Mouse (Mus musculus): Measurements from ENCODE around the gene Ago4. TPM values are rescaled to one million over a fixed set of nuclear protein-coding genes. Genes with fewer than 3 reads are reported as not detected.

Gene Ago4
- polyA plus RNA-seq, 1 experiment from 2014 or later: 0.65 TPM

- H3K9me3 ChIP-seq: no peaks in the 10 kb centered on the region
- H3K36me3 ChIP-seq: no peaks in the 10 kb centered on the region
- H3K4me1 ChIP-seq: no peaks in the 10 kb centered on the region
- DNase-seq (ENCODE audit: low spot score): no peak
- H3K4me3 ChIP-seq: no peak overlapping the region
- WGBS: 78% methylated on average over 1 of the region's 1 CpGs
- no peak overlapping the region for H3K27ac ChIP-seq
- H3K27me3 ChIP-seq (ENCODE audit: insufficient read depth, poor library complexity, severe bottlenecking): no peaks in the 10 kb centered on the region
Observed at GRCm38 (mm10) chr4:126486217-126486616, 47.1 kb downstream of the Ago4 start.

- no peak for DNase-seq (ENCODE audit: low spot score)
- no peaks in the 10 kb centered on the region for H3K9me3 ChIP-seq
- WGBS: 61% methylated on average over 2 of the region's 2 CpGs
- no peaks in the 10 kb centered on the region for H3K36me3 ChIP-seq
- no peaks in the 10 kb centered on the region for H3K27me3 ChIP-seq (ENCODE audit: insufficient read depth, poor library complexity, severe bottlenecking)
- H3K4me3 ChIP-seq: no peak overlapping the region
- H3K27ac ChIP-seq: no peak overlapping the region
- 0 out of 2 replicates have a peak, but pooled peaks cover 5% of the 10 kb centered on the region for H3K4me1 ChIP-seq
Observed at GRCm38 (mm10) chr4:126485065-126485464, 48.2 kb downstream of the Ago4 start.

GRCm38 (mm10) chr4:126483874-126484273, 49.4 kb downstream of the Ago4 start:
- 78% methylated on average over 3 of the region's 3 CpGs for WGBS
- no peak overlapping the region for H3K27ac ChIP-seq
- H3K27me3 ChIP-seq (ENCODE audit: insufficient read depth, poor library complexity, severe bottlenecking): no peaks in the 10 kb centered on the region
- H3K4me3 ChIP-seq: no peak overlapping the region
- no peak for DNase-seq (ENCODE audit: low spot score)
- no peaks in the 10 kb centered on the region for H3K9me3 ChIP-seq
- H3K36me3 ChIP-seq: no peaks in the 10 kb centered on the region
- H3K4me1 ChIP-seq: 0 out of 2 replicates have a peak, but pooled peaks cover 6% of the 10 kb centered on the region

- no peaks in the 10 kb centered on the region for H3K36me3 ChIP-seq
- no peaks in the 10 kb centered on the region for H3K27me3 ChIP-seq (ENCODE audit: insufficient read depth, poor library complexity, severe bottlenecking)
- H3K4me3 ChIP-seq: no peak overlapping the region
- no peak overlapping the region for H3K27ac ChIP-seq
- 0 out of 2 replicates have a peak, but pooled peaks cover 6% of the 10 kb centered on the region for H3K4me1 ChIP-seq
- H3K9me3 ChIP-seq: no peaks in the 10 kb centered on the region
- DNase-seq (ENCODE audit: low spot score): no peak
- 76% methylated on average over 12 of the region's 12 CpGs for WGBS
Observed at GRCm38 (mm10) chr4:126482951-126483350, 50.3 kb downstream of the Ago4 start.

- Histone ChIP-seq H3K27ac (no peak overlapping the region), H3K4me1 (0 out of 2 replicates have a peak, but pooled peaks cover 6% of the 10 kb centered on the region), H3K27me3 (ENCODE audit: insufficient read depth, poor library complexity, severe bottlenecking) (no peaks in the 10 kb centered on the region), H3K36me3 (no peaks in the 10 kb centered on the region), H3K9me3 (no peaks in the 10 kb centered on the region), H3K4me3 (no peak overlapping the region)
- 87% methylated on average over 5 of the region's 5 CpGs for WGBS
- peak; percentile 19 for DNase-seq (ENCODE audit: low spot score)
Observed at GRCm38 (mm10) chr4:126481461-126481860, 51.8 kb downstream of the Ago4 start.

DNA sequence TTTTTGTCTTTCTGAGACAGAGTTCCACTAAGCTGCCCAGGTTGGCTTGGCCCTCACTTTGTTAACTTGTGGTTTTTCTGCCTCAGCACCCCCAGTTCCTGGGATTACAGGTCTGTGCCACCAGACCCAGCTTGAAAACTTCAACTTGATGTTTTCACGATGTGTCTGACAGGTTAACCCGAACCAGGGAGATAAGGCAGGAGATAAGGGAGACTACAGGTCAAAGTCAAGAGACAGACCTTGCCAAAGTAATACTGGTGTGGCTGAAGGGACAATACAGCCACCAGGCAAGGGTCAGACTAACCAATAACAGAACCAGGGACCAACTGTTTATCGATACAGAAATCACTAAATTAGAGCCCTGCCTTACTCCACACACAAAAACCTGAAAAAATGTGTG, 53.0 kb downstream of the Ago4 start:
- WGBS: 43% methylated on average over 3 of the region's 3 CpGs
- H3K27me3 ChIP-seq (ENCODE audit: insufficient read depth, poor library complexity, severe bottlenecking): no peaks in the 10 kb centered on the region
- peak; percentile 36 for DNase-seq (ENCODE audit: low spot score)
- 0 out of 2 replicates have a peak, but pooled peaks cover 6% of the 10 kb centered on the region for H3K4me1 ChIP-seq
- no peaks in the 10 kb centered on the region for H3K9me3 ChIP-seq
- H3K36me3 ChIP-seq: no peaks in the 10 kb centered on the region
- H3K4me3 ChIP-seq: no peak overlapping the region
- no peak overlapping the region for H3K27ac ChIP-seq

DNA sequence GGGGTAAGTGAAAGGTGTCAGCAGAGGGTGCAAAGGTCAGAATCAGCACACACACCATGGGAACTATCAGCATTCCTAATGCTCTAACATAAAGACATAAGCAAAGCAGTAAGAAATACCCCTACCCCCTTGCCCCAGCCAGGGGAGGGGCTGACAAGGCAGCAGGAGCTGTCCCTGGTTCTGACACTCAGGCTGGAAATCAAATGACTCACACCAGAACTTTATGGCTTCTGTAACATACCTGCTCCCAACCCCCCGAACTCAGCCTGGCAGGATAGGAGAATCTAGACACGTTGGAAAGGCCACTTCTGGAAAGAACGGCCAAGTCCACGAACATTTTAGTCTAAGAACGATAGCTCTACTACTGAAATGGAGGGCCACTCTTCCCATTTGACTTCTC, 60.2 kb downstream of the Ago4 start:
- H3K4me1 ChIP-seq: peaks cover 8% of the 10 kb centered on the region; the same call in 1 of the 2 replicates
- no peaks in the 10 kb centered on the region for H3K9me3 ChIP-seq
- 36% methylated on average over 5 of the region's 5 CpGs for WGBS
- H3K27ac ChIP-seq: no peak overlapping the region
- H3K36me3 ChIP-seq: no peaks in the 10 kb centered on the region
- DNase-seq (ENCODE audit: low spot score): peak; percentile 70
- no peaks in the 10 kb centered on the region for H3K27me3 ChIP-seq (ENCODE audit: insufficient read depth, poor library complexity, severe bottlenecking)
- H3K4me3 ChIP-seq: no peak overlapping the region

- WGBS: 71% methylated on average over 1 of the region's 1 CpGs
- no peak for DNase-seq (ENCODE audit: low spot score)
Observed at GRCm38 (mm10) chr4:126469334-126469733, 63.9 kb downstream of the Ago4 start.

GRCm38 (mm10) chr4:126468925-126469324, 64.3 kb downstream of the Ago4 start:
- peak overlapping the region; percentile 95 for H3K4me3 ChIP-seq
- peak overlapping the region; percentile 94; the same call in 1 of the 2 replicates for H3K27ac ChIP-seq
- no peaks in the 10 kb centered on the region for H3K36me3 ChIP-seq
- DNase-seq (ENCODE audit: low spot score): no peak
- no peaks in the 10 kb centered on the region for H3K9me3 ChIP-seq
- no peaks in the 10 kb centered on the region for H3K27me3 ChIP-seq (ENCODE audit: insufficient read depth, poor library complexity, severe bottlenecking)
- H3K4me1 ChIP-seq: peaks cover 44% of the 10 kb centered on the region
- 5% methylated on average over 8 of the region's 8 CpGs for WGBS

More at GRCm38 (mm10) chr4:126469334-126469733, 63.9 kb downstream of the Ago4 start:
- Histone ChIP-seq H3K27ac (no peak overlapping the region), H3K4me1 (peaks cover 41% of the 10 kb centered on the region), H3K36me3 (no peaks in the 10 kb centered on the region), H3K27me3 (ENCODE audit: insufficient read depth, poor library complexity, severe bottlenecking) (no peaks in the 10 kb centered on the region), H3K9me3 (no peaks in the 10 kb centered on the region), H3K4me3 (no peak overlapping the region)

- H3K4me3 ChIP-seq: peak within 1 kb of the TSS; percentile 95
- peak; percentile 96 for DNase-seq (ENCODE audit: low spot score)
Observed at GRCm38 (mm10) chr4:126468285-126468901, 64.9 kb downstream of the Ago4 start, which contains the start of gene Ago1. Ago1 (minus strand) TSS chr4:126468583.

GRCm38 (mm10) chr4:126467721-126468284, 65.5 kb downstream of the Ago4 start:
- Histone ChIP-seq H3K4me3 (peak overlapping the region; percentile 95), H3K4me1 (peaks cover 48% of the 10 kb centered on the region), H3K27me3 (ENCODE audit: insufficient read depth, poor library complexity, severe bottlenecking) (no peaks in the 10 kb centered on the region), H3K36me3 (no peaks in the 10 kb centered on the region), H3K27ac (peak overlapping the region; percentile 94), H3K9me3 (no peaks in the 10 kb centered on the region)
- peak; percentile 90 for DNase-seq (ENCODE audit: low spot score)
- under 1% methylated on average over 25 of the region's 25 CpGs for WGBS

More at GRCm38 (mm10) chr4:126468285-126468901, 64.9 kb downstream of the Ago4 start, which contains the start of gene Ago1:
- Histone ChIP-seq H3K27me3 (ENCODE audit: insufficient read depth, poor library complexity, severe bottlenecking) (no peaks in the 10 kb centered on the region), H3K4me1 (peaks cover 48% of the 10 kb centered on the region), H3K27ac (peak within 1 kb of the TSS; percentile 94), H3K9me3 (no peaks in the 10 kb centered on the region), H3K36me3 (no peaks in the 10 kb centered on the region)
- WGBS: under 1% methylated on average over 55 of the region's 55 CpGs

GRCm38 (mm10) chr4:126466251-126466750, 67.0 kb downstream of the Ago4 start:
- peaks cover 48% of the 10 kb centered on the region for H3K4me1 ChIP-seq
- peak overlapping the region; percentile 49; the same call in 1 of the 2 replicates for H3K27ac ChIP-seq
- no peak for DNase-seq (ENCODE audit: low spot score)
- WGBS: 30% methylated on average over 8 of the region's 8 CpGs
- no peaks in the 10 kb centered on the region for H3K27me3 ChIP-seq (ENCODE audit: insufficient read depth, poor library complexity, severe bottlenecking)
- no peaks in the 10 kb centered on the region for H3K9me3 ChIP-seq
- H3K4me3 ChIP-seq: peak overlapping the region; percentile 38
- H3K36me3 ChIP-seq: no peaks in the 10 kb centered on the region

- Histone ChIP-seq H3K4me3 (peak overlapping the region; percentile 38), H3K27me3 (ENCODE audit: insufficient read depth, poor library complexity, severe bottlenecking) (no peaks in the 10 kb centered on the region)
- 7% methylated on average over 8 of the region's 8 CpGs for WGBS
Observed at GRCm38 (mm10) chr4:126465843-126466242, 67.4 kb downstream of the Ago4 start.

More at GRCm38 (mm10) chr4:126465843-126466242, 67.4 kb downstream of the Ago4 start:
- Histone ChIP-seq H3K27ac (peak overlapping the region; percentile 49; the same call in 1 of the 2 replicates), H3K4me1 (peaks cover 48% of the 10 kb centered on the region), H3K9me3 (no peaks in the 10 kb centered on the region), H3K36me3 (no peaks in the 10 kb centered on the region)
- peak; percentile 78 for DNase-seq (ENCODE audit: low spot score)
